Mouse (Mus musculus) liver, embryonic 11.5 days (tissue): ENCODE measurements around the gene Prkg2. TPM values are rescaled to one million over a fixed set of nuclear protein-coding genes. Genes with fewer than 3 reads are reported as not detected.

Experiments
- ATAC-seq: fragments of 200-750 bp; cut with Nextera tagmentation; replicated peaks from 2 replicates; pipeline ENCODE4 v1.8.0; 2017; ENCODE audit warnings: moderate number of reproducible peaks, mild to moderate bottlenecking, moderate TSS enrichment, moderate library complexity; ENCODE audit not compliant: low FRiP score
- DNase-seq: peaks from one replicate; pipeline ENCODE4 v3.0.0-alpha.2; 2017; ENCODE audit warnings: low spot score
- H3K27ac ChIP-seq: fragments of 300-500 bp; sonication (generic); 2 replicates; pipeline ENCODE4 v1.5.1; 2014; ENCODE audit warnings: mild to moderate bottlenecking, low read depth, low read length, control low read depth
- H3K27me3 ChIP-seq: fragments of 300-500 bp; sonication (generic); replicated peaks from 2 replicates; pipeline ENCODE4 v1.6.1; 2014; ENCODE audit warnings: low read length, mixed read lengths; ENCODE audit not compliant: control insufficient read depth, insufficient read depth
- H3K36me3 ChIP-seq: fragments of 300-500 bp; sonication (generic); 2 replicates; pipeline ENCODE4 v1.6.1; 2014; ENCODE audit warnings: mild to moderate bottlenecking, low read length, moderate library complexity, mixed read lengths; ENCODE audit not compliant: control insufficient read depth, insufficient read depth
- H3K4me1 ChIP-seq: fragments of 300-500 bp; sonication (generic); replicated peaks from 2 replicates; pipeline ENCODE4 v1.6.1; 2014; ENCODE audit warnings: low read length, mixed read lengths; ENCODE audit not compliant: control insufficient read depth, insufficient read depth
- H3K4me2 ChIP-seq: fragments of 300-500 bp; sonication (generic); 2 replicates; pipeline ENCODE4 v1.6.1; 2014; ENCODE audit warnings: mild to moderate bottlenecking, control low read depth, moderate library complexity
- H3K4me3 ChIP-seq: fragments of 300-500 bp; sonication (generic); 2 replicates; pipeline ENCODE4 v1.5.1; 2014; ENCODE audit warnings: low read depth, low read length, control low read depth
- H3K9ac ChIP-seq: fragments of 300-500 bp; sonication (generic); 2 replicates; pipeline ENCODE4 v1.6.1; 2014; ENCODE audit warnings: low read depth, low read length, control low read depth
- H3K9me3 ChIP-seq: fragments of 300-500 bp; sonication (generic); 2 replicates; pipeline ENCODE4 v1.6.1; 2016; ENCODE audit warnings: low read length, inconsistent platforms, mixed read lengths; ENCODE audit not compliant: control insufficient read depth
- WGBS: fragments of 180-500 bp; shearing (Covaris S2); extraction: QIAGEN DNeasy Blood & Tissue Kit; methylation state at CpG from one replicate; pipeline ENCODE4 v1.1.7; 2014; 5-methylcytosine and 5-hydroxymethylcytosine counted together
- polyA plus RNA-seq: library from polyadenylated mRNA; unstranded; fragments of >200 nt; fragmentation: Nextera tagmentation; extraction: Ambion mirVana; gene quantifications from 2 replicates; pipeline ENCODE4 v1.2.1, GENCODE M21; 2014

Prkg2 gene
- 0.21 and 0.62 TPM in 2 replicates for polyA plus RNA-seq

- H3K9me3 ChIP-seq, result no peaks in the 10 kb centered on the region
- H3K36me3 ChIP-seq, result no peaks in the 10 kb centered on the region
- H3K4me2 ChIP-seq, result peak within 1 kb of the TSS; percentile 79
- no peak; the same call in 1 of the 2 replicates for ATAC-seq
- H3K9ac ChIP-seq, result no peak within 1 kb of the TSS
- H3K4me3 ChIP-seq, result peak within 1 kb of the TSS; percentile 55
- WGBS, result 1% methylated on average over 94 of the region's 94 CpGs
- H3K4me1 ChIP-seq, result no peaks in the 10 kb centered on the region
- DNase-seq, result peak; percentile 39
- peaks cover 34% of the 10 kb centered on the region for H3K27me3 ChIP-seq
- H3K27ac ChIP-seq, result no peak within 1 kb of the TSS
Measured at GRCm38 (mm10) chr5:99036596-99037441, at the start of gene Prkg2. Prkg2 (minus strand) TSS chr5:99037351.

- DNase-seq (no peak), ATAC-seq (no peak)
- no peak overlapping the region for H3K4me2 ChIP-seq
- H3K9me3 ChIP-seq, result no peaks in the 10 kb centered on the region
- no peak overlapping the region for H3K4me3 ChIP-seq
- H3K4me1 ChIP-seq, result no peaks in the 10 kb centered on the region
- 66% methylated on average over 5 of the region's 5 CpGs for WGBS
- H3K27ac ChIP-seq, result no peak overlapping the region
- no peaks in the 10 kb centered on the region for H3K36me3 ChIP-seq
- H3K27me3 ChIP-seq, result no peaks in the 10 kb centered on the region
- H3K9ac ChIP-seq, result no peak overlapping the region
Measured at GRCm38 (mm10) chr5:99083955-99084354, 46.8 kb upstream of the Prkg2 start.

GRCm38 (mm10) chr5:99078375-99078774, 41.2 kb upstream of the Prkg2 start:
- H3K36me3 ChIP-seq, result no peaks in the 10 kb centered on the region
- DNase-seq (no peak), ATAC-seq (no peak)
- H3K27me3 ChIP-seq, result no peaks in the 10 kb centered on the region
- no peaks in the 10 kb centered on the region for H3K4me1 ChIP-seq
- no peak overlapping the region for H3K4me2 ChIP-seq
- whole genome bisulfite sequencing, result 71% methylated on average over 2 of the region's 2 CpGs
- H3K9ac ChIP-seq, result no peak overlapping the region
- no peak overlapping the region for H3K4me3 ChIP-seq
- H3K9me3 ChIP-seq, result no peaks in the 10 kb centered on the region
- H3K27ac ChIP-seq, result no peak overlapping the region

- no peaks in the 10 kb centered on the region for H3K4me1 ChIP-seq
- H3K27ac ChIP-seq, result no peak overlapping the region
- no peaks in the 10 kb centered on the region for H3K36me3 ChIP-seq
- H3K9ac ChIP-seq, result no peak overlapping the region
- H3K4me2 ChIP-seq, result no peak overlapping the region
- 80% methylated on average over 2 of the region's 2 CpGs for WGBS
- DNase-seq, result no peak
- no peak for ATAC-seq
- no peaks in the 10 kb centered on the region for H3K27me3 ChIP-seq
- H3K9me3 ChIP-seq, result no peaks in the 10 kb centered on the region
- no peak overlapping the region for H3K4me3 ChIP-seq
Measured at GRCm38 (mm10) chr5:99068391-99068790, 31.2 kb upstream of the Prkg2 start.

GRCm38 (mm10) chr5:99062582-99062981, 25.4 kb upstream of the Prkg2 start:
- Histone ChIP-seq H3K4me3 (no peak overlapping the region), H3K27me3 (no peaks in the 10 kb centered on the region), H3K27ac (no peak overlapping the region), H3K36me3 (no peaks in the 10 kb centered on the region), H3K4me1 (no peaks in the 10 kb centered on the region), H3K9ac (no peak overlapping the region), H3K4me2 (no peak overlapping the region), H3K9me3 (no peaks in the 10 kb centered on the region)
- no peak for ATAC-seq
- DNase-seq, result no peak

GRCm38 (mm10) chr5:99039021-99039420, 1.9 kb upstream of the Prkg2 start:
- no peaks in the 10 kb centered on the region for H3K4me1 ChIP-seq
- peaks cover 34% of the 10 kb centered on the region for H3K27me3 ChIP-seq
- H3K9ac ChIP-seq, result no peak overlapping the region
- no peak overlapping the region for H3K27ac ChIP-seq
- H3K9me3 ChIP-seq, result no peaks in the 10 kb centered on the region
- no peaks in the 10 kb centered on the region for H3K36me3 ChIP-seq
- no peak for DNase-seq
- no peak overlapping the region for H3K4me3 ChIP-seq
- no peak for ATAC-seq
- no peak overlapping the region for H3K4me2 ChIP-seq
- 85% methylated on average over 6 of the region's 6 CpGs for WGBS

- DNase-seq (no peak), ATAC-seq (no peak)
- H3K4me3 ChIP-seq, result peak overlapping the region; percentile 55
Measured at GRCm38 (mm10) chr5:99037442-99037811, 276 bp upstream of the Prkg2 start.

GRCm38 (mm10) chr5:99035961-99036360, 1.2 kb downstream of the Prkg2 start:
- DNase-seq (no peak), ATAC-seq (no peak)
- Histone ChIP-seq H3K4me1 (no peaks in the 10 kb centered on the region), H3K36me3 (no peaks in the 10 kb centered on the region), H3K9me3 (no peaks in the 10 kb centered on the region), H3K4me2 (no peak overlapping the region), H3K27me3 (peaks cover 34% of the 10 kb centered on the region), H3K9ac (no peak overlapping the region), H3K27ac (no peak overlapping the region), H3K4me3 (no peak overlapping the region)
- 47% methylated on average over 9 of the region's 9 CpGs for WGBS

More at GRCm38 (mm10) chr5:99037442-99037811, 276 bp upstream of the Prkg2 start:
- Histone ChIP-seq H3K9ac (no peak overlapping the region), H3K27me3 (peaks cover 34% of the 10 kb centered on the region), H3K36me3 (no peaks in the 10 kb centered on the region), H3K4me2 (peak overlapping the region; percentile 79), H3K4me1 (no peaks in the 10 kb centered on the region), H3K27ac (no peak overlapping the region), H3K9me3 (no peaks in the 10 kb centered on the region)
- WGBS, result 5% methylated on average over 9 of the region's 9 CpGs

GRCm38 (mm10) chr5:99031551-99032149, 5.5 kb downstream of the Prkg2 start:
- ATAC-seq (no peak), DNase-seq (no peak)
- Histone ChIP-seq H3K9me3 (no peaks in the 10 kb centered on the region), H3K4me2 (no peak overlapping the region), H3K27ac (no peak overlapping the region), H3K36me3 (no peaks in the 10 kb centered on the region), H3K9ac (no peak overlapping the region), H3K4me1 (no peaks in the 10 kb centered on the region), H3K4me3 (no peak overlapping the region), H3K27me3 (peaks cover 15% of the 10 kb centered on the region)
- WGBS, result 55% methylated on average over 6 of the region's 6 CpGs
